Mouse (Mus musculus): ENCODE measurements at regions not wholly inside any gene's neighbourhood (a gene's known extent, or its start where the extent isn't known, plus 50 kb on each side); places are given as distances from the start of the nearest gene placed in this dataset.

GRCm38 (mm10) chr4:87566616-87567015 is 336.3 kb upstream of the Slc24a2 start:
- DNase-seq (ENCODE audit: low spot score in 2 of 2): no peak

- no peak for DNase-seq (ENCODE audit: low spot score in 2 of 2)
Observed at GRCm38 (mm10) chr4:87554912-87555311, 324.6 kb upstream of the Slc24a2 start.
